Mouse (Mus musculus) testis, adult 2 months (tissue): ENCODE results near the gene Clcn6.

Source experiments
- CTCF ChIP-seq: fragments of 200-500 bp; IDR thresholded peaks from 2 replicates; pipeline ENCODE4 v1.5.1; 2012; ENCODE audit warnings: low read depth, mild to moderate bottlenecking, inconsistent platforms, low read length, moderate library complexity; ENCODE audit not compliant: control insufficient read depth, insufficient read depth, insufficient replicate concordance
- POLR2A ChIP-seq: fragments of 200-500 bp; IDR thresholded peaks from 2 replicates; pipeline ENCODE4 v1.6.1; 2012; ENCODE audit warnings: low read depth, mild to moderate bottlenecking, inconsistent platforms, low read length, moderate library complexity; ENCODE audit not compliant: control insufficient read depth

- TF ChIP-seq CTCF (peak; percentile 46; the same call in 1 of the 2 replicates), POLR2A (no peak)
These were observed 78.5 kb downstream of the Clcn6 start for GRCm38 (mm10) chr4:147959881-147960831.
